ENCODE assay signal across 15 mouse cellular contexts in the genomic region with DNA sequence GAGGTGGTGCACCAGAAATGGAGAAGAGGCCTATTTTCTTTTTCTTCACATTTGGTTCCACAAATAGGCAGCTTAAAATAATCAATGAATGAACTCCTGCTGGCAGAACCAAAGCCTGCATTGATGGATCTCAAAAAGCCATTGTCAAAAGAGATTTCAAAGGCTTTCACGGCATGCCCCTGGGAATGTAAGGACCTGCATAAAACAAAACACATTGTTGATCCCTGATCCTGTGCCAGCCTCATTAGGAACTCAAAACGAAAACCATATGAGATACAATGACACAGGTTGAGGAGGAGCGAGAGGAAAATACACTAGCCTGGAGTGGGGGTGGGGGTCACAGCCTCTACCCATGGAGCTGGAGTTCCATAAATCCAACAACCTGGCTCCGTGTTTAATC.
A peak's percentile ranks its signal among the peaks of the same experiment; 100 is the strongest.
DNase-seq lines count a peak whose midpoint lies in the region; ATAC-seq and TF ChIP-seq lines count a peak whose summit lies in the region.
"Had no signal": no experiment of that assay in that cellular context is flagged by ENCODE, and none has a peak within 500 bp of the region (broad histone marks: within the 10 kb centered on the region; RNA-seq: fewer than 3 reads in every experiment).

No protein-coding gene starts in this region.

- H3K27me3 ChIP-seq in hindbrain, embryonic 12.5 days: no peaks in the 10 kb centered on the region
- no peaks in the 10 kb centered on the region for H3K27me3 ChIP-seq in hindbrain, postnatal 0 days (ENCODE audit: insufficient read depth, low read length)
- no peaks in the 10 kb centered on the region for H3K27me3 ChIP-seq in forebrain, embryonic 13.5 days
- H3K27me3 ChIP-seq in midbrain, embryonic 14.5 days (ENCODE audit: control insufficient read depth, insufficient read depth, low read length): no peaks in the 10 kb centered on the region
- H3K27me3 ChIP-seq: embryonic facial prominence, embryonic 15.5 days; heart, embryonic 13.5 days had no signal

- H3K4me1 ChIP-seq in hindbrain, embryonic 12.5 days: peaks cover 6% of the 10 kb centered on the region
- no peaks in the 10 kb centered on the region for H3K4me1 ChIP-seq in hindbrain, postnatal 0 days (ENCODE audit: insufficient read depth, low read length)
- H3K4me1 ChIP-seq in forebrain, embryonic 13.5 days: peaks cover 9% of the 10 kb centered on the region; the same call in 1 of the 2 replicates
- 0 out of 2 replicates have a peak, but pooled peaks cover 6% of the 10 kb centered on the region for H3K4me1 ChIP-seq in midbrain, embryonic 14.5 days (ENCODE audit: control insufficient read depth, insufficient read depth, low read length)
- H3K4me1 ChIP-seq: heart, embryonic 13.5 days had no signal

- 12% methylated on average over 4 of the region's 4 CpGs for WGBS in hindbrain, embryonic 12.5 days
- 14% methylated on average over 4 of the region's 4 CpGs for WGBS in hindbrain, postnatal 0 days
- WGBS in forebrain, embryonic 13.5 days: 4% methylated on average over 4 of the region's 4 CpGs
- 8% methylated on average over 4 of the region's 4 CpGs for WGBS in midbrain, embryonic 14.5 days

- H3K9me3 ChIP-seq in hindbrain, embryonic 12.5 days (replicated peaks): no peaks in the 10 kb centered on the region
- H3K9me3 ChIP-seq in hindbrain, postnatal 0 days (ENCODE audit: low read length): no peaks in the 10 kb centered on the region
- no peaks in the 10 kb centered on the region for H3K9me3 ChIP-seq in forebrain, embryonic 13.5 days (replicated peaks)
- no peaks in the 10 kb centered on the region for H3K9me3 ChIP-seq in midbrain, embryonic 14.5 days (ENCODE audit: control insufficient read depth, low read length)
- H3K9me3 ChIP-seq: embryonic facial prominence, embryonic 15.5 days; heart, embryonic 13.5 days had no signal

- H3K4me2 ChIP-seq in hindbrain, embryonic 12.5 days (replicated peaks): no peak overlapping the region
- H3K4me2 ChIP-seq in hindbrain, postnatal 0 days (ENCODE audit: low read depth, low read length): no peak overlapping the region
- no peak overlapping the region for H3K4me2 ChIP-seq in forebrain, embryonic 13.5 days
- H3K4me2 ChIP-seq in midbrain, embryonic 14.5 days (ENCODE audit: low read length): no peak overlapping the region
- H3K4me2 ChIP-seq: embryonic facial prominence, embryonic 15.5 days; heart, embryonic 13.5 days; lung, embryonic 14.5 days had no signal

- H3K9ac ChIP-seq in hindbrain, embryonic 12.5 days: no peak overlapping the region
- no peak overlapping the region for H3K9ac ChIP-seq in hindbrain, postnatal 0 days (replicated peaks; ENCODE audit: low read length)
- no peak overlapping the region for H3K9ac ChIP-seq in forebrain, embryonic 13.5 days
- H3K9ac ChIP-seq in midbrain, embryonic 14.5 days (replicated peaks; ENCODE audit: low read length): no peak overlapping the region
- H3K9ac ChIP-seq: embryonic facial prominence, embryonic 15.5 days; heart, embryonic 13.5 days; lung, embryonic 14.5 days had no signal

- no peak for TF ChIP-seq CTCF in hindbrain, postnatal 0 days (IDR thresholded peaks at IDR 0.05; ENCODE audit: low read depth)

- no peak overlapping the region for H3K4me3 ChIP-seq in hindbrain, embryonic 12.5 days
- H3K4me3 ChIP-seq in hindbrain, postnatal 0 days (ENCODE audit: low read length): no peak overlapping the region
- no peak overlapping the region for H3K4me3 ChIP-seq in forebrain, embryonic 13.5 days
- no peak overlapping the region for H3K4me3 ChIP-seq in midbrain, embryonic 14.5 days (replicated peaks; ENCODE audit: low read depth, low read length)
- H3K4me3 ChIP-seq: embryonic facial prominence, embryonic 15.5 days; heart, embryonic 13.5 days had no signal

- peak; percentile 54; the same call in 1 of the 2 replicates for ATAC-seq in hindbrain, embryonic 12.5 days (ENCODE audit: low FRiP score)
- no peak for ATAC-seq in hindbrain, postnatal 0 days
- peak; percentile 60; the same call in 1 of the 2 replicates for ATAC-seq in forebrain, embryonic 13.5 days
- no peak for ATAC-seq in midbrain, embryonic 14.5 days (ENCODE audit: low FRiP score, low TSS enrichment)
- ATAC-seq in cerebellum, adult (ENCODE audit: insufficient number of reproducible peaks, low FRiP score, low TSS enrichment): no peak

- no peak for DNase-seq in hindbrain, postnatal 0 days (ENCODE audit: low spot score)
- DNase-seq in embryo, embryonic 10 days (ENCODE audit: low spot score): peak; percentile 51
- peak; percentile 59 for DNase-seq in midbrain, embryonic 14.5 days
- DNase-seq in urinary bladder, postnatal 10 days (ENCODE audit: low spot score): no peak
- DNase-seq in c-Kit-positive CD71-positive TER-119-positive erythroid progenitor cells, embryonic 14.5 days (ENCODE audit: low spot score): no peak
- DNase-seq: adrenal gland, postnatal 14 days; B cell, adult 2 months; cerebellum, adult 11-12 months; liver; lung, embryonic 14.5 days had no signal

- no peaks in the 10 kb centered on the region for H3K36me3 ChIP-seq in hindbrain, embryonic 12.5 days
- H3K36me3 ChIP-seq in hindbrain, postnatal 0 days (ENCODE audit: insufficient read depth, low read length): 0 out of 2 replicates have a peak, but pooled peaks cover 3% of the 10 kb centered on the region
- no peaks in the 10 kb centered on the region for H3K36me3 ChIP-seq in forebrain, embryonic 13.5 days (ENCODE audit: poor library complexity, severe bottlenecking)
- H3K36me3 ChIP-seq in midbrain, embryonic 14.5 days (ENCODE audit: control insufficient read depth, insufficient read depth, low read length): no peaks in the 10 kb centered on the region
- H3K36me3 ChIP-seq: embryonic facial prominence, embryonic 15.5 days; heart, embryonic 13.5 days had no signal

- peak overlapping the region; percentile 2; the same call in 1 of the 2 replicates for H3K27ac ChIP-seq in hindbrain, embryonic 12.5 days
- no peak overlapping the region for H3K27ac ChIP-seq in hindbrain, postnatal 0 days
- H3K27ac ChIP-seq in forebrain, embryonic 13.5 days: no peak overlapping the region
- H3K27ac ChIP-seq in midbrain, embryonic 14.5 days (replicated peaks; ENCODE audit: low read depth, low read length): no peak overlapping the region
- H3K27ac ChIP-seq: embryonic facial prominence, embryonic 15.5 days; heart, embryonic 13.5 days had no signal

Comparison
In these comparisons a context has a peak if more than half of its experiments do, and no peak if none do; other contexts are left out.
1. ATAC-seq: peak in hindbrain, embryonic 12.5 days (single experiment) and forebrain, embryonic 13.5 days (single experiment); none in hindbrain, postnatal 0 days (single experiment), midbrain, embryonic 14.5 days (single experiment) and cerebellum, adult (single experiment).
2. DNase-seq: peak in embryo, embryonic 10 days (single experiment) and midbrain, embryonic 14.5 days (single experiment); none in hindbrain, postnatal 0 days (single experiment), urinary bladder, postnatal 10 days (single experiment) and c-Kit-positive CD71-positive TER-119-positive erythroid progenitor cells, embryonic 14.5 days (single experiment).